Mouse (Mus musculus): ENCODE results near the gene Kif19a. TPM values are rescaled to one million over a fixed set of nuclear protein-coding genes. Genes with fewer than 3 reads are reported as not detected.

The Kif19a gene
- polyA plus RNA-seq, 1 experiment from 2014 or later = 0.46 TPM

DNA sequence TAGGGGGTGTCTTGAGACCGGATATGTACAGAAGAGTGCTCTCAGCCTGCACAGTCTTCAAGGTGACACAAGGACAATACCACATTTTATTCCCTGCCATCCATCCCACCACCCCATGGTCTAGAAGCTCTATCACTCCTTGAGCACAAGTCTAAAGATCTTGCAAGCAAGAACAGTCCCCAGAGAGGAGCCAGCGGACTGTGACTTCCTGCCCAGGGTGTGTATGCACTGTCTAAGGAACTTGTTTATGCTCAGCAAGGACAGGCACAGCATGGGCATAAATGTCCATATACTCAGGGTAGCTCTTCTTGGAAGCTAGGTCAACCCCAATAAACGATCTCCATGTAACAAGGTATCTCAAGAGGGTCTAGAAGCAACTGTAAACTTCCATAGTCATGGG lies 32.8 kb downstream of the Kif19a start:
- no peaks in the 10 kb centered on the region for H3K9me3 ChIP-seq (ENCODE audit: low read length)
- H3K36me3 ChIP-seq (ENCODE audit: insufficient read depth, low read length) = no peaks in the 10 kb centered on the region
- no peak overlapping the region for H3K4me2 ChIP-seq (replicated peaks; ENCODE audit: low read depth, low read length)
- peaks cover 30% of the 10 kb centered on the region for H3K4me1 ChIP-seq (ENCODE audit: insufficient read depth, low read length)
- ATAC-seq (ENCODE audit: low FRiP score, low TSS enrichment) = no peak
- no peak overlapping the region for H3K4me3 ChIP-seq (ENCODE audit: low read length)
- H3K27ac ChIP-seq (ENCODE audit: low read length) = no peak overlapping the region
- no peak overlapping the region for H3K9ac ChIP-seq (replicated peaks; ENCODE audit: low read length)
- H3K27me3 ChIP-seq (ENCODE audit: insufficient read depth, low read length) = peaks cover 11% of the 10 kb centered on the region
- WGBS = 82% methylated on average over 3 of the region's 3 CpGs

DNA sequence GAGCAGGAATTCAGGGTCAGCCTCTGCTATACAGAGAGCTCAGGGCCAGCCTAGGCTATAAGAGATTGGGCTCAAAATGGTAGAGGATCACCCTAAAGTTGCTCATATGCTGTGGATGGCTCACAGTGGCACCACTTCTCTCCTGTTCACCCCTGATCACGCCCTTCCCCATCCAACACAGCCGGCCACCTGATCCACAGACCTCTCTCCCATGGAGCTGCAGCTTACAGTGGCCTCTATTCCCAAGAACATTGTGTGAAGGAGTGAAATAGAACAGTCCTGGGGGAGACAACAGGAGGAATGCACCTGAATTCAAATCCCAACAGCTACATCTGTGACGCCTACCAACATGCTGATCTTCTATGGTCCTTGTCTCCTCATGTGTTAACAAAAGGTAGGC lies 33.4 kb downstream of the Kif19a start, which contains the start of gene Gpr142:
TSS of gene Gpr142 (plus strand) at position 301 of the 400 bp plus-strand sequence.
- Histone ChIP-seq H3K36me3 (ENCODE audit: insufficient read depth, low read length) (no peaks in the 10 kb centered on the region), H3K4me2 (replicated peaks; ENCODE audit: low read depth, low read length) (no peak within 1 kb of the TSS), H3K27me3 (ENCODE audit: insufficient read depth, low read length) (peaks cover 5% of the 10 kb centered on the region), H3K27ac (ENCODE audit: low read length) (no peak within 1 kb of the TSS), H3K4me3 (ENCODE audit: low read length) (no peak within 1 kb of the TSS), H3K4me1 (ENCODE audit: insufficient read depth, low read length) (peaks cover 28% of the 10 kb centered on the region), H3K9ac (replicated peaks; ENCODE audit: low read length) (no peak within 1 kb of the TSS), H3K9me3 (ENCODE audit: low read length) (no peaks in the 10 kb centered on the region)
- ATAC-seq (ENCODE audit: low FRiP score, low TSS enrichment) = no peak
- WGBS = 91% methylated on average over 3 of the region's 3 CpGs

DNA sequence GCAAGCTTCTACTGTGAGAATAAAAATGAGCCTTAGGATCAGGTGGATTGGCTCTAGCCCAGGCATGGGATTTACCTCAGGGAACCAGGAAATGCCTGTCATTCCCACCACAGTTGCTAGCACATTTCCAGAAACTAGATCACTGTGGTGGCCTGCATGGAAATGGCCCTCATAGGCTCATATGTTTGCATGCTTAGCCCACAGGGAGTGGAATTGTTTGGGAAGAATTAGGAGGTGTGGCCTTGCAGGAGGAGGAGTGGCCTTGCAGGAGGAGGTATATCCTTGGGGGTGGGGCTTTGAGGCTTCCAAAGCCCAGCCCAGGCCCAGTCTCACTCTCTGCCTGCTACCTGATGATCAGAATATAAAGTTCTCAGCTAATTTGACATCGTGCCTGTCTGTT lies 36.7 kb downstream of the Kif19a start:
- no peaks in the 10 kb centered on the region for H3K27me3 ChIP-seq (ENCODE audit: insufficient read depth, low read length)
- 100% methylated on average over 1 of the region's 1 CpGs for WGBS
- H3K4me3 ChIP-seq (ENCODE audit: low read length) = no peak overlapping the region
- H3K27ac ChIP-seq (ENCODE audit: low read length) = no peak overlapping the region
- H3K9me3 ChIP-seq (ENCODE audit: low read length) = no peaks in the 10 kb centered on the region
- H3K9ac ChIP-seq (replicated peaks; ENCODE audit: low read length) = no peak overlapping the region
- ATAC-seq (ENCODE audit: low FRiP score, low TSS enrichment) = no peak
- peaks cover 5% of the 10 kb centered on the region; the same call in 1 of the 2 replicates for H3K4me1 ChIP-seq (ENCODE audit: insufficient read depth, low read length)
- no peak overlapping the region for H3K4me2 ChIP-seq (replicated peaks; ENCODE audit: low read depth, low read length)
- no peaks in the 10 kb centered on the region for H3K36me3 ChIP-seq (ENCODE audit: insufficient read depth, low read length)

DNA sequence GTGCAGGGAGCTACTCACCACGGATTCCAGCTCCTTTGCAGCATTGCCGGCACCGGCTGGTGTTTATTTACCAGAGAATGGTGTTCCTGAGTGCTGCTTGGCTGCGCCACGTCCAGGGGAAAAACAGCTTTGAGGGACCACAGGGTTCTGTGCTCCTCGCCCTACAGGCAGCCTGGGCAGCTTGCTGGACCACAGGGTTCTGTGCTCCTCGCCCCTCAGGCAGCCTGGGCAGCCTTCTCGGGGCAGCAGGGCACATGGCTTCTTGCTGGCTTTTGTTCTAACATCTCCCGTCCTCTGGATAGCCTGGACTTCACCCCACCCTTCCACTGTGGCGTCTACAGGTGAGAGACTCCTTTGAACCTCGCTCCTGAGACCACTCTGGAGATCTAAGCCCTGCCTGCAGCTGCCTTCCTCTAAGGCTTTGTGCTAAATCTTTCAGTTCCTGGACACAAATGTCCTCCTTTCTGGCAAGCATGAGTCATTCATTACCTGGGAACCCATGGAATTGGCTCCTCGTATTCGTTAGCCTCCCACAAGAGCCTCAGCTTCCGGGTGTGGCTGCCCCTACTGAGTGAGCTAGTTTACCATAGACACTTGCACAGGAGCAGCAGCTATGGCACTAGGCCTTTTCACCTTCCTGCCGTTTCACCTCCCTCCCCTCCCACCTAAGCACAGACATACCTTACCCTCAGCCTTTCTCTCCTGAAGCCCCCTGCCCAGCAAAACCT lies 37.5 kb downstream of the Kif19a start:
- Histone ChIP-seq H3K27ac (ENCODE audit: low read length) (no peak overlapping the region), H3K4me3 (ENCODE audit: low read length) (no peak overlapping the region), H3K9me3 (ENCODE audit: low read length) (no peaks in the 10 kb centered on the region), H3K4me2 (replicated peaks; ENCODE audit: low read depth, low read length) (no peak overlapping the region), H3K4me1 (ENCODE audit: insufficient read depth, low read length) (peaks cover 10% of the 10 kb centered on the region; the same call in 1 of the 2 replicates), H3K27me3 (ENCODE audit: insufficient read depth, low read length) (no peaks in the 10 kb centered on the region), H3K36me3 (ENCODE audit: insufficient read depth, low read length) (no peaks in the 10 kb centered on the region), H3K9ac (replicated peaks; ENCODE audit: low read length) (no peak overlapping the region)
- 59% methylated on average over 15 of the region's 15 CpGs for WGBS
- no peak; the same call in 1 of the 2 replicates for ATAC-seq (ENCODE audit: low FRiP score, low TSS enrichment)

DNA sequence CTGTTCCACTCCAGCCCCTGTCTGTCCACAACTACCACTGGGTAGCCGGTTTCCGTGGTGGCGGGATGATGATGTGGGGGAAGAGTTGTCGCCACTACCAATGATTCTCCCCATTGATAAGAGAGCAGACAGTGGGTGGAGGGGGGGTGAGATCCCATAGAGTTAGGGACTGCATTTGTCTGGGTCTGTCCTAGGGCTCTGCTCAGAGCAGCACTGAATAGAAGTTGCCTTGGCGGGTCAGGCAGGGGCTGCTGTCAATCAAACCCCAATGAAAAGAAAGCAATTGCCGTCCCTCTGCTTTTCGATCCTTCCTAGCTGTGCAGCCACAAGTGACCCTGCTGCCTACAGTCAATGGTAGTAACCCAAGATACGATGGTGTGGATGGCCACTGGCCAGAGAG lies 38.8 kb downstream of the Kif19a start:
- Histone ChIP-seq H3K27ac (ENCODE audit: low read length) (no peak overlapping the region), H3K36me3 (ENCODE audit: insufficient read depth, low read length) (no peaks in the 10 kb centered on the region), H3K4me1 (ENCODE audit: insufficient read depth, low read length) (peaks cover 14% of the 10 kb centered on the region; the same call in 1 of the 2 replicates), H3K4me2 (replicated peaks; ENCODE audit: low read depth, low read length) (no peak overlapping the region), H3K4me3 (ENCODE audit: low read length) (no peak overlapping the region), H3K9me3 (ENCODE audit: low read length) (no peaks in the 10 kb centered on the region), H3K9ac (replicated peaks; ENCODE audit: low read length) (no peak overlapping the region), H3K27me3 (ENCODE audit: insufficient read depth, low read length) (no peaks in the 10 kb centered on the region)
- 60% methylated on average over 8 of the region's 8 CpGs for WGBS
- no peak for ATAC-seq (ENCODE audit: low FRiP score, low TSS enrichment)

DNA sequence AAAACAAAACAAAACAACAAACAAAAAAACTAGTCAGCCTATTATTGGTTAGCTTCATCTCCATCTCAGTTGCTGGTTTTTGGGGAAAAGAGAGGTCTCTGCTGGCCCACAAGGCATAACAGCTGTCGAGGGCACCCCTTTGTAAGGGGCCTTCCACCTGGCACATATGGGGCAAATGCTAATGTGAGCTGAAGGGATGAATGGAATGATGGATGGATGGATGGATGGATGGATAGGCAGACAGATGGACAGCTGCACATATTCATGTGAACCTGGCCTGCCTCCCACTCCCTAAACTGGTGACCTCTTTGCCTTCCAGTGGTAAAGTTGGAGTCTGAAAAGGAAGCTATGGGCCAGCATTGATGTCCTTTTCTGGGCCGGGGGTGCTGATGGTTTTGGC lies 41.8 kb downstream of the Kif19a start:
- no peak for ATAC-seq (ENCODE audit: low FRiP score, low TSS enrichment)
- Histone ChIP-seq H3K4me2 (replicated peaks; ENCODE audit: low read depth, low read length) (no peak overlapping the region), H3K9ac (replicated peaks; ENCODE audit: low read length) (no peak overlapping the region), H3K36me3 (ENCODE audit: insufficient read depth, low read length) (no peaks in the 10 kb centered on the region), H3K9me3 (ENCODE audit: low read length) (no peaks in the 10 kb centered on the region), H3K4me3 (ENCODE audit: low read length) (no peak overlapping the region), H3K4me1 (ENCODE audit: insufficient read depth, low read length) (peaks cover 25% of the 10 kb centered on the region), H3K27me3 (ENCODE audit: insufficient read depth, low read length) (no peaks in the 10 kb centered on the region), H3K27ac (ENCODE audit: low read length) (no peak overlapping the region)
- 74% methylated on average over 2 of the region's 2 CpGs for WGBS

DNA sequence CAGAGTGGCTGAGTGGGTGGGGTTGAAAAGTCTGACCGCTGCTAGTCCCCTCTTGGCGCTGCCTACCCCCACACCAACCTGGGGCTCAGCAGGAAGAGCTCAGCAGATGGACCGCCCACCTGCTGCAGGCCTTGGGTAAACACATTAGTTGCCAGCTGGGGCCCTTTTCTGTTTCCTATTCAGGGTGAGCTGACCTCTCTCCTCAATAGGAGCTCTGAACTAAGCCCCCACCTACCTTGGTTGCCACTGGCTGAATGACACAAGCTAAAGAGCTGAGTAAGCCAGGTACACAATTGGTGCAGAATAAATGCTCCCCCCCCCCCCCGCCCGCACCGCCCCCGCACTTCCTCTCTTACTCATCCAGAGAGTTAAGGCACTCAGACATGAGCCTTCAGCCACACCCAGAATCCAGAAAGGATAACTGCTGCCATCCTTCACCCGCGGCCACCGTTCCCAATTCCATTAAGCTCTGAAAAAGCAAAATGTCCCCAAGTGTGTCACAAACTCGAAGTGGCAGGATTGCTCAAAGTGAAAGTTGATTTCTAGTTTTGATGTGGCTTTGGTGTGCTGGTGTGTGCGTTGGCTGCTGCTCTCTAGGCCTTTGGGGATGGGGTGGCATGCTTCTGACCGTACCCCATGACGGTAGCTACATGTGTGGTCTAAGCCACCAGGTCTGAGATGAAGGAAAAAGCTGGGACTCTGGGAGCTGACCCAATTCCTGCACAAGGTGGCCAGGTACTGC lies 42.7 kb downstream of the Kif19a start:
- no peak overlapping the region for H3K27ac ChIP-seq (ENCODE audit: low read length)
- 30% methylated on average over 14 of the region's 14 CpGs for WGBS
- ATAC-seq (ENCODE audit: low FRiP score, low TSS enrichment) = no peak

DNA sequence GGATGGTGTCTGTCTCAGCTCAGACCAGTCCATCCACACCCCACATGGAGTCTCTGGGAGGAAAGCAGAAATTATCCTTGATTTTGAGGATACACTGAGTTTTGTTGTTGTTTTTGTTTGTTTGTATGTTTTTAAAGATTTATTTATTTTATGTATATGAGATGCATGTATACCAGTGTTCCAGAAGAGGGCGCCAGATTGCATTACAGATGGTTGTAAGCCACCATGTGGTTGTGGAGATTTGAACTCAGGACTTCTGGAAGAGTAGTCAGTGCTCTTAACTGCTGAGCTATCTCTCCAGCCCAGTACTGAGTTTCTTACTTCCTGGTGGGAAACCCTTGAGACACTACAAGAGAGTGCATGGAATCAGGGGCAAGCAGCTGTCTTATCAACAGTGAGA lies 44.2 kb downstream of the Kif19a start:
- no peak for ATAC-seq (ENCODE audit: low FRiP score, low TSS enrichment)
- no peaks in the 10 kb centered on the region for H3K36me3 ChIP-seq (ENCODE audit: insufficient read depth, low read length)
- no peak overlapping the region for H3K4me3 ChIP-seq (ENCODE audit: low read length)
- no peak overlapping the region for H3K27ac ChIP-seq (ENCODE audit: low read length)
- 75% methylated on average over 1 of the region's 1 CpGs for WGBS
- H3K9ac ChIP-seq (replicated peaks; ENCODE audit: low read length) = no peak overlapping the region
- H3K9me3 ChIP-seq (ENCODE audit: low read length) = no peaks in the 10 kb centered on the region
- no peaks in the 10 kb centered on the region for H3K27me3 ChIP-seq (ENCODE audit: insufficient read depth, low read length)
- no peak overlapping the region for H3K4me2 ChIP-seq (replicated peaks; ENCODE audit: low read depth, low read length)
- peaks cover 24% of the 10 kb centered on the region for H3K4me1 ChIP-seq (ENCODE audit: insufficient read depth, low read length)

More for the DNA sequence above, 42.7 kb downstream of the Kif19a start:
- Histone ChIP-seq H3K4me2 (replicated peaks; ENCODE audit: low read depth, low read length) (no peak overlapping the region), H3K4me3 (ENCODE audit: low read length) (no peak overlapping the region), H3K4me1 (ENCODE audit: insufficient read depth, low read length) (peaks cover 25% of the 10 kb centered on the region), H3K9me3 (ENCODE audit: low read length) (no peaks in the 10 kb centered on the region), H3K36me3 (ENCODE audit: insufficient read depth, low read length) (no peaks in the 10 kb centered on the region), H3K9ac (replicated peaks; ENCODE audit: low read length) (no peak overlapping the region), H3K27me3 (ENCODE audit: insufficient read depth, low read length) (no peaks in the 10 kb centered on the region)

DNA sequence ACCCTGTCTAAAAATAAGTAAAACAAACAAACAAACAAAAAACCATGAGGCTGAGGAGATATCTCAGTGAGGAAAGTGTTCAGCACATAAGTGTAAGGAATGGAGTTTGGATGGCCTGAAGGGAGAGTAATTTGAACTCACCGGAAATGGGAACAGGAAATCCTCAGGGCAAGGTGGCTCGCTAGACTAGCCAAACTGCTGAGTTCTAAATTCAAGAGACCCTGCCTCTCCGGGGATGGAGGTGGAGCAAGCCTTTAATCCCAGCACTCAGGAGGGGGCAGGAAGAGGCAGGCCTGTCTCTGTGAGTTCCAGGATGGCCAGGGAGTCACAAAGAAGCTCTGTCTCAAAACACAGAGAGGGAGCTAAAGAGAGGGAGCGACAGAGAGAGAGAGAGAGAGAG lies 45.2 kb downstream of the Kif19a start:
- ATAC-seq (ENCODE audit: low FRiP score, low TSS enrichment) = no peak
- WGBS = 16% methylated on average over 4 of the region's 4 CpGs
- no peaks in the 10 kb centered on the region for H3K36me3 ChIP-seq (ENCODE audit: insufficient read depth, low read length)
- no peak overlapping the region for H3K4me2 ChIP-seq (replicated peaks; ENCODE audit: low read depth, low read length)
- no peak overlapping the region for H3K4me3 ChIP-seq (ENCODE audit: low read length)
- H3K9me3 ChIP-seq (ENCODE audit: low read length) = no peaks in the 10 kb centered on the region
- H3K9ac ChIP-seq (replicated peaks; ENCODE audit: low read length) = no peak overlapping the region
- H3K27ac ChIP-seq (ENCODE audit: low read length) = peak overlapping the region; percentile 57; the same call in 1 of the 2 replicates
- peaks cover 24% of the 10 kb centered on the region for H3K4me1 ChIP-seq (ENCODE audit: insufficient read depth, low read length)
- H3K27me3 ChIP-seq (ENCODE audit: insufficient read depth, low read length) = no peaks in the 10 kb centered on the region

DNA sequence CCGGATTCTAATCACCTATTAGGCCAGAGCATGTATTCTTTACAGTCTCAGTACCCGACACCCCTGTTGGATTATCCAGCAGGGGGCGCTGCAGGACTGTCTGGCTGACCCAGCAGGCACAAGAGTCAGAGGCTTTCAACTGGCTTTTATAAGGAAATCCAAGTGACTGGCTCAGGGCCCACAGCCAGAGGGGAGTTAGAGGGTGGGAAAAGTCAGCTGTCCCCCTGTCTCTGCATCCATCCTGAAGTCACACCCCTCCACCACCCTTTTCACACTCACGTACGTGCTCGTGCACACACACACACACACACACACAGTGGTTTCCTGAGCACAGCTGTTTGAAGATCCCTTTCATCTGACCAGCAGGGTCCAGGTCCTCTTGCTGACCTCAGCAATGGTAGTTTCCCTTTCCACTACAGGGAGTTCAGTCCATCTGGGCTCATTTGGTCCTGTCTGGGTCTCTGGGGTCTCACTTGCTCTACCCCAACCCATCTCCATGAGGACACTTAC lies 47.6 kb downstream of the Kif19a start:
- no peak overlapping the region for H3K4me2 ChIP-seq (replicated peaks; ENCODE audit: low read depth, low read length)
- 5% methylated on average over 6 of the region's 6 CpGs for WGBS

More for the DNA sequence above, 47.6 kb downstream of the Kif19a start:
- Histone ChIP-seq H3K4me3 (ENCODE audit: low read length) (no peak overlapping the region), H3K4me1 (ENCODE audit: insufficient read depth, low read length) (peaks cover 18% of the 10 kb centered on the region), H3K9me3 (ENCODE audit: low read length) (no peaks in the 10 kb centered on the region), H3K36me3 (ENCODE audit: insufficient read depth, low read length) (no peaks in the 10 kb centered on the region), H3K27ac (ENCODE audit: low read length) (0 out of 2 replicates have a peak overlapping the region, but pooled peaks have one; percentile 31), H3K27me3 (ENCODE audit: insufficient read depth, low read length) (no peaks in the 10 kb centered on the region), H3K9ac (replicated peaks; ENCODE audit: low read length) (peak overlapping the region; percentile 39; the same call in 1 of the 2 replicates)
- peak; percentile 74 for ATAC-seq (ENCODE audit: low FRiP score, low TSS enrichment)

All from kidney, embryonic 16.5 days (tissue).